Mouse (Mus musculus) liver, postnatal 0 days (tissue): ENCODE measurements at regions not wholly inside any gene's neighbourhood (a gene's known extent, or its start where the extent isn't known, plus 50 kb on each side); places are given as distances from the start of the nearest gene placed in this dataset.

ENCODE experiments used
- CTCF ChIP-seq: sonication (generic); IDR thresholded peaks from 2 replicates; pipeline ENCODE4 v1.5.1; 2016; ENCODE audit warnings: antibody characterized with exemption, low read depth
- EP300 ChIP-seq: IDR thresholded peaks from 2 replicates; pipeline ENCODE4 v1.6.1; 2016; ENCODE audit warnings: antibody characterized with exemption, low read depth, mild to moderate bottlenecking

- TF ChIP-seq CTCF: no peak
- TF ChIP-seq EP300: no peak
Measured at GRCm38 (mm10) chr11:17325731-17326646, 68.6 kb downstream of the C1d start.
